Mouse (Mus musculus): ENCODE measurements around the gene Scarb1. TPM values are rescaled to one million over a fixed set of nuclear protein-coding genes. Genes with fewer than 3 reads are reported as not detected.
A peak's percentile ranks its signal among the peaks of the same experiment; 100 is the strongest.

Gene Scarb1
- polyA plus RNA-seq, 1 experiment from 2014 or later: 26.4 TPM

- ATAC-seq: peak; percentile 11
- H3K4me1 ChIP-seq: peaks cover 28% of the 10 kb centered on the region
- WGBS: 2% methylated on average over 25 of the region's 25 CpGs
- H3K9me3 ChIP-seq (replicated peaks): no peaks in the 10 kb centered on the region
- no peaks in the 10 kb centered on the region for H3K27me3 ChIP-seq
- peak overlapping the region; percentile 67 for H3K4me3 ChIP-seq
- H3K27ac ChIP-seq: no peak overlapping the region
- peak overlapping the region; percentile 97 for H3K4me2 ChIP-seq
- H3K9ac ChIP-seq: peak overlapping the region; percentile 70
- no peaks in the 10 kb centered on the region for H3K36me3 ChIP-seq (ENCODE audit: poor library complexity, severe bottlenecking)
Measured at GRCm38 (mm10) chr5:125339851-125340531, 903 bp downstream of the Scarb1 start.

- Histone ChIP-seq H3K9me3 (replicated peaks) (no peaks in the 10 kb centered on the region), H3K27me3 (no peaks in the 10 kb centered on the region), H3K27ac (no peak overlapping the region), H3K9ac (peak overlapping the region; percentile 45), H3K36me3 (ENCODE audit: poor library complexity, severe bottlenecking) (no peaks in the 10 kb centered on the region), H3K4me3 (peak overlapping the region; percentile 67), H3K4me1 (peaks cover 28% of the 10 kb centered on the region), H3K4me2 (peak overlapping the region; percentile 97)
- ATAC-seq: peak; percentile 39; the same call in 1 of the 2 replicates
- 5% methylated on average over 18 of the region's 18 CpGs for WGBS
Measured at GRCm38 (mm10) chr5:125339108-125339751, 1.7 kb downstream of the Scarb1 start.

DNA sequence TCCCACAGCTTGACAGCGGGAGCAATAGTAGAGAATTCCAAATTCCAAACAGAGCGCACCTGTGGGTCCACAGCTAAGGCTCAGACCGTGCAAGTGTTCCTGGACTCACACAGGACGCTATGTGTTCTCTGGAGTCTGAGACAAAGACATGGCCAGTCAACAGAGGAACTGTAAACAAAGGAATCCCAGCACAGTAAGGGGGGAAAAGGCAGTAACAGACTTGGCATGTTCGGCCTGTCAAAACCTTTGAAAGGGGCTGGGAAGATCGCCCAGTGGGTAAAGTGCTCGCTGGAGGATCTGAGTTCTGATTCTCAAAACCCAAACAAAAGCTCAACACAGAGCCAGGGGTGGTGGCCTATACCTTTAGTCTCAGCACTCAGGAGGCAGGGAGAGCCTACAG lies 3.4 kb downstream of the Scarb1 start:
- H3K27me3 ChIP-seq: no peaks in the 10 kb centered on the region
- H3K9me3 ChIP-seq (replicated peaks): no peaks in the 10 kb centered on the region
- H3K4me2 ChIP-seq: no peak overlapping the region
- H3K36me3 ChIP-seq (ENCODE audit: poor library complexity, severe bottlenecking): no peaks in the 10 kb centered on the region
- 65% methylated on average over 7 of the region's 7 CpGs for WGBS
- H3K4me3 ChIP-seq: no peak overlapping the region
- H3K27ac ChIP-seq: no peak overlapping the region
- no peak for ATAC-seq
- H3K4me1 ChIP-seq: peaks cover 28% of the 10 kb centered on the region
- H3K9ac ChIP-seq: no peak overlapping the region

- WGBS: 55% methylated on average over 9 of the region's 9 CpGs
- H3K4me1 ChIP-seq: peaks cover 28% of the 10 kb centered on the region
Measured at GRCm38 (mm10) chr5:125337012-125337411, 3.9 kb downstream of the Scarb1 start.

GRCm38 (mm10) chr5:125333009-125333408 lies 7.9 kb downstream of the Scarb1 start:
- no peak for ATAC-seq
- 86% methylated on average over 6 of the region's 6 CpGs for WGBS

More at GRCm38 (mm10) chr5:125337012-125337411, 3.9 kb downstream of the Scarb1 start:
- no peak overlapping the region for H3K4me2 ChIP-seq
- H3K9ac ChIP-seq: no peak overlapping the region
- H3K27ac ChIP-seq: peak overlapping the region; percentile 35; the same call in 1 of the 2 replicates
- no peaks in the 10 kb centered on the region for H3K36me3 ChIP-seq (ENCODE audit: poor library complexity, severe bottlenecking)
- H3K9me3 ChIP-seq (replicated peaks): no peaks in the 10 kb centered on the region
- no peaks in the 10 kb centered on the region for H3K27me3 ChIP-seq
- H3K4me3 ChIP-seq: no peak overlapping the region
- no peak for ATAC-seq

DNA sequence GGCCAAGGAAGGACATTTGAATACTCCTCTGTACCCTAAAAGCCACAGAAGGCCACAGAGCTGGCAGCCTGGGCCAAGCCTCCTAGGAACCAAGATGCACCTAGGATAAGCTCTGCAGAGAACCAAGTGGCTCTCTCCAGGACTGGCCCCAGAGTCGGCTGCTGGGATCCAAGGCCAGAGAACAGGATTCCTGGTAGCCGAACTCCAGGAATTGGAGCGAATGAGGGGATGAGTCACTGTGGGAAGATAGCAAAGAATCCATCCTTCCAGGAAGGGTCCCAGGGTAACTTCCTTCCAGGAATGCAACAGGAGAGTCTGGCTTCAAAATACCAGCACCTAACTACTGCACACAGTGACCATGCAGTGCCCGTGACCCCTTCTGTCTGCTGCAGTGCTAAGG lies 8.6 kb downstream of the Scarb1 start:
- no peak overlapping the region for H3K4me2 ChIP-seq
- 89% methylated on average over 4 of the region's 4 CpGs for WGBS
- H3K27ac ChIP-seq: no peak overlapping the region
- no peak overlapping the region for H3K4me3 ChIP-seq
- H3K9me3 ChIP-seq (replicated peaks): no peaks in the 10 kb centered on the region
- H3K9ac ChIP-seq: no peak overlapping the region
- H3K4me1 ChIP-seq: peaks cover 8% of the 10 kb centered on the region; the same call in 1 of the 2 replicates
- no peaks in the 10 kb centered on the region for H3K36me3 ChIP-seq (ENCODE audit: poor library complexity, severe bottlenecking)
- no peaks in the 10 kb centered on the region for H3K27me3 ChIP-seq
- ATAC-seq: no peak

More at GRCm38 (mm10) chr5:125333009-125333408, 7.9 kb downstream of the Scarb1 start:
- Histone ChIP-seq H3K9ac (no peak overlapping the region), H3K4me3 (no peak overlapping the region), H3K4me1 (peaks cover 8% of the 10 kb centered on the region; the same call in 1 of the 2 replicates), H3K36me3 (ENCODE audit: poor library complexity, severe bottlenecking) (no peaks in the 10 kb centered on the region), H3K4me2 (no peak overlapping the region), H3K9me3 (replicated peaks) (no peaks in the 10 kb centered on the region), H3K27me3 (no peaks in the 10 kb centered on the region), H3K27ac (no peak overlapping the region)

DNA sequence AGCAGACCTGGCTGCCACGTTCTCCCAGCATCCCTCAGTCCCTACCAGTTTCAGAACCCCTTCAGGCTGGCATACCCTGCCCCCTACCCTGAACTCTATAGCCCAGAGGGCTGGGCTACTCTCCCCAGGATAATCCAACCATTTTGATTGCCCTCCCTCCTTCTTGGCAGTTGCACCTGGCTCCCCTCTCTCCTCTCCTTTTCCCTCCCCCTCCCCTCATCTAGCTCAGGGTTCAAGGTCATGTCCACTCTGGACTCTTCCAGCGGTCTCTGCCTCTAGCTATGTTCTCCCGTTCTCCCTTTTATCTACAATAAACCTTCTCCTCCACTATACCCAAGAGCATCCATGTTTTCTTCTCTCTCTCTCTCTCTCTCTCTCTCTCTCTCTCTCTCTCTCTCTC lies 9.1 kb downstream of the Scarb1 start:
- no peaks in the 10 kb centered on the region for H3K9me3 ChIP-seq (replicated peaks)
- WGBS: 41% methylated on average over 3 of the region's 3 CpGs
- no peak for ATAC-seq
- no peak overlapping the region for H3K9ac ChIP-seq
- H3K4me2 ChIP-seq: no peak overlapping the region
- H3K27ac ChIP-seq: no peak overlapping the region
- no peak overlapping the region for H3K4me3 ChIP-seq
- no peaks in the 10 kb centered on the region for H3K27me3 ChIP-seq
- no peaks in the 10 kb centered on the region for H3K36me3 ChIP-seq (ENCODE audit: poor library complexity, severe bottlenecking)
- peaks cover 8% of the 10 kb centered on the region; the same call in 1 of the 2 replicates for H3K4me1 ChIP-seq

- Histone ChIP-seq H3K4me1 (peaks cover 8% of the 10 kb centered on the region; the same call in 1 of the 2 replicates), H3K9ac (no peak overlapping the region), H3K4me3 (no peak overlapping the region), H3K4me2 (no peak overlapping the region), H3K9me3 (replicated peaks) (no peaks in the 10 kb centered on the region), H3K27ac (no peak overlapping the region), H3K36me3 (ENCODE audit: poor library complexity, severe bottlenecking) (no peaks in the 10 kb centered on the region), H3K27me3 (no peaks in the 10 kb centered on the region)
- no peak for ATAC-seq
- 34% methylated on average over 3 of the region's 3 CpGs for WGBS
Measured at GRCm38 (mm10) chr5:125331094-125331493, 9.8 kb downstream of the Scarb1 start.

DNA sequence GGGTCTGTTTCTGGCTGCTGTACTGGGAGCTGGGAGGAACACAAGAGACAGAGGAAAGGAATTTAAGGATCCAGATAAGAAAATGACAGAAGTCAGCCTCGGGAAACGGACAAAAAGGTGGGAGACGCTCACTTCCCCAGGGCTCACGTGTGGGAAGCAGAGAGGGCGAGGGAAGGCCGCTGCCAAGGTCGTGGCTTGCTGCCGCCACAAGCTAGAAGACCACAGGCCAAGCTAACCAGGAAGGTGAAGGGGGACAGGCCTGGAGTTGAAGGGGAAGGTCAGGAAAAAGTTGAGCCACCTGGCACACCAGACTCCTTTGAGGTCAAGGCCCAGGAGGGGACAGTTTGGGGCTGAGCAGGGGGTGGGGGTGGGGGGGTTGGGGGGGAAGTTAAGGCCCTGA lies 10.2 kb downstream of the Scarb1 start:
- 78% methylated on average over 8 of the region's 8 CpGs for WGBS
- Histone ChIP-seq H3K9me3 (replicated peaks) (no peaks in the 10 kb centered on the region), H3K36me3 (ENCODE audit: poor library complexity, severe bottlenecking) (0 out of 2 replicates have a peak, but pooled peaks cover under 1% of the 10 kb centered on the region), H3K27me3 (no peaks in the 10 kb centered on the region), H3K4me3 (no peak overlapping the region), H3K27ac (no peak overlapping the region), H3K9ac (no peak overlapping the region), H3K4me2 (no peak overlapping the region), H3K4me1 (peaks cover 8% of the 10 kb centered on the region; the same call in 1 of the 2 replicates)
- ATAC-seq: no peak

DNA sequence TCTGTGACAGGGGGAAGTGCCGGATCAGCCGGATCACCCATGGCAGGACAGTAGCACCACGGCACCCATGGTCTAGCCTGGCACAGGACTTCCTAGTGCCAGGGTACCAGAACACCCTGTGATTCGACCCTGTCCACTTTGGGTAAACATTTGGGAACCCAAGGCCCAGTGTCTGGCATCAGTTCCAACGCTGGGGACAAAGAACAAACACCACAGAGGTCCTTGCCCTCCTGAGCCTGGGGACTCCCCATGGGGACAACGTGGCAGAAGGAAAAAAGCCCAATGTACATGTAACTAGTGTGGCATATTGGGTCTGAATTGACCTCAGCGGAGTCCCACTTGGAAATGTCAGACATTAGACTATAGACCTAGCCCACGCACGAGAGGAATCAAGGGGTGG lies 10.7 kb downstream of the Scarb1 start:
- H3K9me3 ChIP-seq (replicated peaks): no peaks in the 10 kb centered on the region
- 77% methylated on average over 9 of the region's 9 CpGs for WGBS

DNA sequence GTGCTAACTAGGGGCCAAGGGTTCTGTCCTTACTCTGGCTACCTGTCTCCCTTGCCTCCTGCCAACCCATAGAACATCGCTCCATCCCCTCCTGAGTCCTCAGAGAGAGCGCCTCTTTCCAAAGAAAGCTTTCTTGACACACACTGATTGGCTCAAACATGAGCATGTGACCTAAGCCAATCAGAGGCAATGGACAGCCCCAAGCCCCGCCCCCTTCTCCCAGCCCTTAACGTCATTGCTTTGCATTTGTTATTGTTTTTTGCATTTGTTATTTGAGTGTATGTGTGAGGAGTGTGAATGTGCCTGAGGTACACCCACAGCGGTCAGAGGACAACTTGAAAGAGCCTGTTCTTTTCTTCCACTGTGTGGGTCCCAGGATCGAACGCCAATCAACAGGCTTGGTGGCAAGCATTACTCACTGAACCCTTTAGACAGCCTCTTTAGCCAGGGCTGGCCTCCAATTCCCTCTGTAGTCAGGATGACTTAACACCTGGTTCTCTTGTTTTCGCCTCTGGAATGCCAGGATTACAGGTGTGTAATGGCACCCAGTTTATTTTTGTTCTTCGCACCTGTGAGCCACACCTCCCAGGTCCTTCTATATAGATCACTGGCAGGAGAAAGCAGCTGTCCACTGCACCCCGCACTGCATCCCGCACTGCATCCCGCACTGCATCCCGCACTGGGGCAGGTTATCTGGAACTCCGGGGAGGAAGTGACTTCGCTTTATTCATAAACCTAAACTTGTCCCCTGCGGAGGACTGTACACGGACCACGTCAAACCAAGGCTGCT lies 13.1 kb downstream of the Scarb1 start:
- H3K27ac ChIP-seq: no peak overlapping the region
- 60% methylated on average over 18 of the region's 18 CpGs for WGBS

More for the DNA sequence above, 10.7 kb downstream of the Scarb1 start:
- Histone ChIP-seq H3K9ac (no peak overlapping the region), H3K4me1 (peaks cover 8% of the 10 kb centered on the region; the same call in 1 of the 2 replicates), H3K27ac (no peak overlapping the region), H3K4me2 (no peak overlapping the region), H3K27me3 (no peaks in the 10 kb centered on the region), H3K4me3 (no peak overlapping the region), H3K36me3 (ENCODE audit: poor library complexity, severe bottlenecking) (0 out of 2 replicates have a peak, but pooled peaks cover 5% of the 10 kb centered on the region)
- ATAC-seq: no peak

More for the DNA sequence above, 13.1 kb downstream of the Scarb1 start:
- H3K4me2 ChIP-seq: peak overlapping the region; percentile 56
- H3K4me3 ChIP-seq: peak overlapping the region; percentile 31
- 0 out of 2 replicates have a peak, but pooled peaks cover 5% of the 10 kb centered on the region for H3K36me3 ChIP-seq (ENCODE audit: poor library complexity, severe bottlenecking)
- no peaks in the 10 kb centered on the region for H3K9me3 ChIP-seq (replicated peaks)
- peak overlapping the region; percentile 51 for H3K9ac ChIP-seq
- ATAC-seq: peak; percentile 86
- H3K4me1 ChIP-seq: peaks cover 8% of the 10 kb centered on the region; the same call in 1 of the 2 replicates
- H3K27me3 ChIP-seq: no peaks in the 10 kb centered on the region

Data from forebrain, embryonic 13.5 days (tissue).